Mouse (Mus musculus): Measurements from ENCODE around the gene Igf1r.

GRCm38 (mm10) chr7:68182025-68182424 lies 229.4 kb downstream of the Igf1r start:
- TF ChIP-seq POLR2A (IDR thresholded peaks at IDR 0.05; ENCODE audit: borderline replicate concordance, extremely low read depth, low read depth, low read length) (no peak), CTCF (IDR thresholded peaks at IDR 0.05; ENCODE audit: insufficient read depth, low read length) (no peak)

All from lung, adult 2 months (tissue).